Mouse (Mus musculus) layer of hippocampus, adult 9-10 months (tissue): ENCODE data around the gene Rnf4.
A peak's percentile ranks its signal among the peaks of the same experiment; 100 is the strongest.

ENCODE experiments used
- DNase-seq: peaks from one replicate; pipeline ENCODE4 v3.0.0; 2022; ENCODE audit warnings: low spot score

Rnf4 gene

GRCm38 (mm10) chr5:34336097-34336774 lies at the start of gene Rnf4:
Gene Rnf4 (plus strand): TSS chr5:34336289.
- peak; percentile 95 for DNase-seq

DNA sequence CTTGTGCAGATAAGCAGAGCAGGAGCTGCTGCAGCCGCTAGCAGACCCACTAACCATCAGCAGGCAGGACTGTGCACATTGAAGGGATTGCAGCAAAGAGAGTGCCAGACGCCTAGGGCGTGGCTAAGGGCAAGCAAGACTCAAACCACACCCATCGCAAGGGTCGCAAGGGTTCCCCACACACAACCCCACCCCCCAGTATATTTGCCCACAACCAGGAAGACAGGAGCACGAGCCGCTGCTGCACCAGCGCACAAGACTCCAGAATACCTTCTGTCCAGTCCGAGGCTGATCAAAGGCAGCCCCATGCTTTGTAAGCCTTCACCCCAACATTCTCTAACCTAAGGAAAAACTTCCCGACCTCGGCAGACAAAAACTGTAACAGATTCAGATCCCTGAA lies 49.6 kb upstream of the Rnf4 start:
- DNase-seq: no peak

- no peak for DNase-seq
Observed at GRCm38 (mm10) chr5:34287001-34287837, 48.9 kb upstream of the Rnf4 start.

DNA sequence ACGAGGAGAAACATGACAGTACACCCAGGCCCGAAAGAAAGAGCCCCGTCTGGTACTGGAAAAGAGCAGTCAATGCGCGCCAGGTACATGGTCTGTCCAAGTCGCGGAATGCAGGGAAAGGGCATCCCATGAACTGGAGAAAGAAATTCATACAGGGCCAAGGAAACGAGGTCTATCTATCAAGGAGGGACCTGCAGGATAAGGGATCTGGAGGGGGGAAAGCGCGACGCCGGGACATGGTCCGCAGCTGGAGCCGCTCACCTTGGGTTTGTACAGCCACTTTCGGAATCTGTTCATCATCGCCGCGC lies 48.3 kb upstream of the Rnf4 start:
- no peak for DNase-seq

DNA sequence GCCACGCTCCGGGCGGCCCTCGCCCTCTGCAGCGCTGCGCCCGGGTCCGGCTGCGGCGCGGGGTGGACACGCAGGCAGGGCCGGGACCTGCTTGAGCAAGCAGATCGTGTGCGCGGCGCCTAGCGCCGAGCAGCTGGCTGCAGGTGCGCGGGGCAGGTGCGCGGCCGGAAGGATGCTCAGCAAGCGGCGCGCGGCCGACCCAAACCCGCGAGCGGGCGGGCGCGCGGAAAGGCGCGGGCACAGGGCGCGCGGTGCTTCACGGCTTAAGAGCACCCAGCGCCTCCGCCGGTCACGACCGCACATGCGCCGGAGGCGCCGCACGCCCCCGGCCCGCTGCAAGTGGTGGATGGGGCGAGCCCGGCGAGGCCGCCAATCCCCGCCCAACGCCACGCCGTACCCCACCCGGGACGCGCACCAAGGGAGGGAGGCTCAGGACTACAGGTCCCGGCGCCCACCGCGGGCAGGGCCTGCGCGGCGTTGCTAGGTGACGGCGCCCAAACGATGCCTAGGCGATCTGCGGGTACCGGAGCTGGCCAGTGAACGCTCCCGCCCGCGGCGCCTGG lies 47.9 kb upstream of the Rnf4 start, which contains the start of the genes Zfyve28 and Cfap99:
Gene Zfyve28 (minus strand): TSS at position 296 of the 563 bp plus-strand sequence.
Gene Cfap99 (plus strand): TSS at position 447 of the 563 bp plus-strand sequence.
- DNase-seq: peak; percentile 76

DNA sequence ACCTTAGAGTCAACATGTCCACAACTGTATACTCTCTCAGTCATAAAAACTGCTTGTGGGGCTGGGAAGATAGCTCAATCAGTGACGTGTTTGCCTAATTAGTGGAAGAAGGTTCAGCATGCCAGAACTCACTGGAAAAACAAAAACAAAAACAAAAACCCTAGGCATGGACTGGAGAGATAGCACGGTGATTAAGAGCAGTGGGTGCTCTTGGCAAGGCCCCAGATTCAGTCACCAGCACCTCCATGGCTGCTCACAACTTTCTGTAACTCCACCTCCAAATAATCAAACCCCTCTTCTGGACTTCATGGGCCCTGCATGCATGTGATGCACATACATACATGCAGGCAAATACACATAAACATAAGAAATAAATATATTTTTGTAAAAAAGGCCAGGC lies 46.8 kb upstream of the Rnf4 start:
- DNase-seq: no peak

DNA sequence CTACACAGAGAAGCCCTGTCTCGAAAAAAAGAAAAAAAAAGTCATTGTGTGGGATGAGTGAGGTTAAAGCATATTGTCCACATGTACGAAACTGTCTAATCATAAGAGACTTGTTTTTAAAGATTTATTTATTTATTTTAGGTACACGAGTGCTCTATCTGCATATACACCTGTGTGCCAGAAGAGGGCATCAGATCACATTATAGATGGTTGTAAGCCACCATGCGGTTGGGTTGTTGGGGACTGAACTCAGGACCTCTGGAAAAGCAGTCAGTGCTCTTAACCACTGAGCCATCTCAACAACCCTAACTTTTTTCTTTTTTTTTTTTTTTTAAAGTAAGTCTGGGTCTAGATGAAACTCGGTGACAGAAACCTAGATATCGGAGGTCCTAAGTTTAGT lies 42.7 kb upstream of the Rnf4 start:
- no peak for DNase-seq

DNA sequence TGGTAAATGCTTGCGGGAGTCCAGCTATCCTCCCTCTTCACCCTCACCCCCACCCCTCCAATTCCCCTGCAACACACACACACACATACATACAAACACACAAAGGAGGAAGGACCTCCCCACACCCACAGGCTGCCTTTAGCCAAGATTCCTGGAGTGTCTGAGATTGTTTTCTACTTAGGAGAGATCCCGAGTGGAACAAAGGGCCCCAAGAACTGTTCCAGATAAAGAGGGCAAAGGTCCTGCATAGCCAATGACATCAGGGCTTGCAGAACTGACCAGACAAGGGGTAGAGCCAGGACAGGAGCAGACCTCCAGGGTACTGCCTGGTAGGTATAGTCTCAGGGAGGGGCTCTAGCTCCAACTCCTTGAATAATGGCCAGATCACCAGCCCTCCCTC lies 41.4 kb upstream of the Rnf4 start:
- no peak for DNase-seq

- no peak for DNase-seq
Observed at GRCm38 (mm10) chr5:34295141-34295540, 40.9 kb upstream of the Rnf4 start.

DNA sequence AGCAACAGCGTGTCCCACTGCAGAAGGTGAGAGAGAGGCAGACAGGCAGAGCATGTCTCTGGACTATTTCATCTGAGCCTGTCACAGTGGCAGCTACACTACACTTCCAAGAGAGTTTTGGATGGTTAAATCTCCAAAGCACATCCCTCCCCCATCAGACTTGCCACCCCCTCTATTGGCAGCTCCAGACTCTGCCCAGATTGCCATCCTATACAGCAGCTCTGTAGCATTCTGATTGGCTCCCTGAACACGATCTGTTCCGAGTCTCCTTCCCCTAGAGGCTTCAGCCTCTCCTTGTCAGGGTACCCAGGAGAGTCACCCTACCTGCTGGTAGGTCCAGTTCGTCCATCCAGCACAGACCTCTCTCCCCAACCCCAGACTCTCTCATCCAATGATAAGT lies 38.0 kb upstream of the Rnf4 start:
- no peak for DNase-seq

- DNase-seq: no peak
Observed at GRCm38 (mm10) chr5:34298937-34299535, 37.1 kb upstream of the Rnf4 start.

DNA sequence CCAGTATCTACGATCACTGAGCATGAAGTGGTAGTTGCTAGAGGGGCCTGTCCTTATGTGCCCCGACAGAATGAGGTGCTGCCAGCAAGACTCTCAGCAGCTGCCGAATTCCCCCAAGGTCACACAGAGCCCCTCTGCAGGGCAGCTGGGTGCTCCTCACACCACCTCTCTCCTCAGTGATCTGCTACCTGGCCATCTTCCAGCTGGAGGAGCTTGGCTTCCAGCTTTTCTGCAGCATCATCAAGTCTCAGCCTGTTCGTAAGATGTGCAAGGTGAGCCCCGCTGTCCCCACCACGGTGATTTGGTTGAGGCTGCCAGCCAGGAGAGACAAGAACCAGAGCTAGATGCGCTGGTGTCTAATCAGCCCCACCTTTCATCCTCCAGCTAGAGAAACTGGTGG lies 33.7 kb upstream of the Rnf4 start:
- DNase-seq: no peak

- DNase-seq: no peak
Observed at GRCm38 (mm10) chr5:34309016-34309415, 27.1 kb upstream of the Rnf4 start.

- DNase-seq: no peak
Observed at GRCm38 (mm10) chr5:34319491-34320034, 16.5 kb upstream of the Rnf4 start.

GRCm38 (mm10) chr5:34321236-34321635 lies 14.9 kb upstream of the Rnf4 start:
- no peak for DNase-seq

DNA sequence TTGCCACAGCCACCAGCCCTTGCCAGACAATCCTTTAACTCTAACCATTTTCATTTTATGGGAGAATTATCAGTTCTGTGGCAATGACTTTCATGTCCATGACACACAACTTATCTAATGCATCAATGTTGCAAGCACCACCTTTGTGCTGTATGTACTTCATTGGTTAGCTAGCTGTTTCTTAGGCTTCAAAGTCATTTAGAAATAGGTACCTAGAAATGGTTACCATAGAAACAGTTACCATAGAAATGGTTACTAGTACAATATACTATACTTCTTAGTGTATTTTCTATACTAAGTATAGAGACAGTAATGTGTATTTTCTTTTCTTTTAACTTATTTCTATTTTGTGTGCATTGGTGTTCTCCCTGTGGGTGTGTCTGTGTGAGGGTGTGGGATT lies 10.8 kb upstream of the Rnf4 start:
- DNase-seq: no peak

- DNase-seq: no peak
Observed at GRCm38 (mm10) chr5:34326249-34326691, 9.8 kb upstream of the Rnf4 start.

- DNase-seq: no peak
Observed at GRCm38 (mm10) chr5:34326875-34327576, 9.1 kb upstream of the Rnf4 start.

- DNase-seq: no peak
Observed at GRCm38 (mm10) chr5:34330136-34330535, 6.0 kb upstream of the Rnf4 start.

- DNase-seq: no peak
Observed at GRCm38 (mm10) chr5:34334081-34334480, 2.0 kb upstream of the Rnf4 start.

DNA sequence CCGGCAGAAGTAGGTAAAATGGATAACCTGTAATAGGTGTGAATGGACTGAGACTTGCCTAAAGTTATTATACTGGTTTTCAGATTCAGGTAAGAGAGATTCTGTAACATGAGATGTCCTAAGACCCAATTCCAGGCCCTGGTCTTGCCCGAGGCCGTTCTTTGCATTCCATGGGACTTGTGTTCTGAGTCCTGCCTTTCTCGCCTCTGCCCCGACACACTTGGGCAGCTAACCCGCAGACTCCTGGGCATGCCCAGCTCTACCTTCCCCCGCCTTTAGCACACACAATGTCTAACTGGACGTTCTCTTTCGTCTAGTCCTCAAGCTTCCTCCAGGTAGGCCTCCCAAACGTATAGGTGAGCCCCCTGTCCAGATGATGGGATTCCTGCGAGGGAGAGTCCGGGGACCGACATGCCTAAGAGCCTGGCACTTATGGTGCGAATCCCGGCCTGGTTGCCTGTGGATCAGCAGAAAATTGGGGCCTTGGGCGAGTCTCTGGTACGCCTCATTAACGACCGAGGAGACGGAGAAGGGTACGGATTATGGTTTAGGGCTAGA lies 471 bp upstream of the Rnf4 start:
- no peak for DNase-seq
